Mouse (Mus musculus) embryonic fibroblast, embryonic 13.5 days (primary cell): Measurements from ENCODE around the gene Txlna.

ENCODE experiments used
- CTCF ChIP-seq: IDR thresholded peaks from 2 replicates; pipeline ENCODE4 v1.5.1; 2011; ENCODE audit warnings: mild to moderate bottlenecking, control low read depth, low read length, moderate library complexity, borderline replicate concordance; ENCODE audit not compliant: insufficient read depth
- POLR2A ChIP-seq: IDR thresholded peaks from 2 replicates; pipeline ENCODE4 v1.6.1; 2011; ENCODE audit warnings: low read depth, mild to moderate bottlenecking, control low read depth, low read length, moderate library complexity

DNA sequence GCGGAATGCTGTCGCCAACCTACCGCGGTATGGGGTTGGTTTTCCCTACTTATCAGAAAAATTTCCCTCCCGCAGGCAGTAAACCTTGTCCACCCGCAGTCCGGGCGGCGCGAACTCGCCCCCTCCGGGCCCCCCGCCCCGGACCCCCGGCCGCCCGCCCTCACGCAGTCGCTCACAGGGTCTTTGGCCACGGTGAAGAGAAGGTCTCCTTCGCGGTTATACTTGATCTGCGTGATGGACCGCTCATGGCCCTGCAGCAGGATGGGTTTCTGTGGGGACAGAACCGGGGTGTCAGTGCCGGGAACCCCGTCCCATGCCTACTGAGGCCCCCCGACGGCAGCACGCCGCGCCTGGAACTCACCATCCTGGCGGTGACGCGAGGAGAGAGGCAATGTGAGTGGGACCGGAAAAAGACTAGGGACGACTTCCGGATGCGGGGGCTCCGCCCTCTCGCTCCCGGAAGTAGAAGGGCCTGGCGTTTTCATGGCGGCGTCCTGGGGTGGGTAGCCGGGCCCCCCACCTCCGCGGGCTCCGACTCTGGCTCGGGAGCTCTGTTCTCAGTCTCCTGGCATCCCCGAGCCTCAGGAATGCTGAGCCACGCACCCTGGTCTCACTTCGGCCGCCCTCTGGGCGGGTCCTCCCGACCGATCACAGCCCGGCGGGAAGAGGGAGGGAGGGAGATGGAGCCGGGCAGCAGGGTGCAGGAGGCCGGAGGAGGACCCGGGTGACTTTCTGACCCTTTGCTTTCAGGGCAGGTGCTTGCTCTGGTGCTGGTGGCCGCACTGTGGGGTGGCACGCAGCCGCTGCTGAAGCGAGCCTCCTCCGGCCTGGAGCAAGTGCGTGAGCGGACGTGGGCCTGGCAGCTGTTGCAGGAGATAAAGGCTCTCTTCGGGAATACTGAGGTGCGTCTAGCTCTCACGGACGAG is 40.4 kb downstream of the Txlna start, which contains the start of the genes Eif3i and Tmem234:
- peak; percentile 95 for TF ChIP-seq POLR2A
- TF ChIP-seq CTCF = no peak
